Mouse (Mus musculus): ENCODE results near the gene 1110017D15Rik.

1110017D15Rik gene

GRCm38 (mm10) chr4:41513309-41513708, 3.8 kb downstream of the 1110017D15Rik start:
- no peak for DNase-seq (ENCODE audit: low spot score)

GRCm38 (mm10) chr4:41507998-41508397, 9.1 kb downstream of the 1110017D15Rik start:
- DNase-seq (ENCODE audit: low spot score), result no peak

DNA sequence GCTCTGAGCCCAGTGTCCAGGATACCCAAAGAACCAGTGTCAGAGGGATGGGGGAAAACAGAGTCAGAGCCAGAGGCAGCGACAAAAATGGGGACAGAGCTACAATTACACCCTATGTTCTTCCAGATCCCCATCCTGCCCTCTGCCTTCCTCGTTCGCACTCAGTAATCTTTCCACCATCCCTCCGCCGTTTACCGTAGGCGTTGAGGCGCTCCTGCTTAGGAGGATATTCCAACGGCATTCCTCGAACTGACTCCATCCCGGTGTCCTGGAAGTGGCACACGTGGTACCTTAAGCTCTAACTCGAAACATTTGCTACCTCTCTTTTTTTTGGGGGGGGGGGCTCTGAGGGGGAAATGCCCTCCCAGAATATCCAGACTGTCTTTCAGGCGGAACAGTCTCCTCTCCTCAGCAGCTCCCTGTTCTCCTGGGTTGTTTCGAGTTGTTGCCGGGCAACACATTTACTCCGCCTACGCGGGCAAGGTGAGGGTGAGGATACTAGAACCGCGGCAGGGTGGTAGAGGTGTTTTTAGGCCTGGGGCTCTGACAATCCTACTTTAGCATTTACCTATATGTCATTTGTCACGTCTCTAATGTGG, 9.7 kb downstream of the 1110017D15Rik start:
- peak; percentile 64 for DNase-seq (ENCODE audit: low spot score)

GRCm38 (mm10) chr4:41506906-41507305, 10.2 kb downstream of the 1110017D15Rik start:
- DNase-seq (ENCODE audit: low spot score), result peak; percentile 89

DNA sequence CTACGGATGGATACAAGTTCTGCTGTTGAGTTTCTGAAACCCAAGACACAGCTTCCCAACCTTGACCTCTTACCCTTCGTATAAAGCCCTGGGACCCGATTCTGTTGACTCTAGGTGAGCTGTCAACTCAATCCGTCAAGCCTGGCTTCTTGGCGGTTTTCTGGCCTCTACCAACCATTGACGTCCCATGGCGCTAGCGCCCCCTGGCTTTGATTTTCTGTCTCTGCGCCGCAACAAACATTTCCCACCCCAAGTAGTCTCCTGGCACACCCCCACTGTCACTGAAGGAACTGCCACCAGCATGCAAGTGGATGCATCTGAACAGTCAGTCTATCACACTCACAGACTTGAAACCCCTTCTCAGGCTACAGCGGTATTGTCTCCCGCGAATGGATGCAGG, 11.0 kb downstream of the 1110017D15Rik start:
- peak; percentile 67 for DNase-seq (ENCODE audit: low spot score)

DNA sequence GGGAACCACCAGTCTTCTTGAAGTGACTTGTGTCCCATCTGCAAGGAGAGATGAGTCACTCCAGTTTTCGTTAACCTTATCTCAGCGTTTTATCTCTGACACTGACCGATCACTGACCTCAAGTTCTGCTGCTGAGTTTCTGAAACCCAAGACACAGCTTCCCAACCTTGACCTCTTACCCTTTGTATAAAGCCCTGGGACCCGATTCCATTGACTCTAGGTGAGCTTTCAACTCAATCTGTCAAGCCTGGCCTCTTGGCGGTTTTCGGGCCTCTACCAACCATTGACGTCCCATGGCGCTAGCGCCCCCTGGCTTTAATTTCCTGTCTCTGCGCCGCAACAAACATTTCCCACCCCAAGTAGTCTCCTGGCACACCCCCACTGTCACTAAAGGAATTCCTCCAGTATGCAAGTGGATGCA, 12.0 kb downstream of the 1110017D15Rik start:
- no peak for DNase-seq (ENCODE audit: low spot score)

GRCm38 (mm10) chr4:41504325-41504724, 12.8 kb downstream of the 1110017D15Rik start:
- no peak for DNase-seq (ENCODE audit: low spot score)

DNA sequence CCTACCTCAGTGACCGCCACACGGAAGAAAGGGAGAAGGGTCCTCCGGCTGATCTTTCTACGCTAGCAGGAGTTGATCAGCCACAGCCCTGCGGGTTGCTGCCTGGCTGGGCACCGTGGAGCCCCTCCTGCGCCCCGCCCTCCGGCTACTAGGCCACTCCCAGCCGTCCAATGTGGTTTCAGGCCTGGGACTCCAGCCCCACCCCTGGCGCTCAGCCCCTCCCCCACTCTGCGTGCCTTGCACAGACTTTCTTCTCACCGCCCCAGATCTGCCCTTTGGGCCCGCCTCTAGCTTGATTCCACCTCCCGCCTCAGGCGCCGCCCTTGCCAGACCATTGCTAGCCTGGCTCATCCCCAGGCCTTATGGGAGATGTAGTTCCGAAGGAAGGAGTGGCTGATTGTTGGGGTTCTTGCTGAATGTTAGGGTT, 14.1 kb downstream of the 1110017D15Rik start, which contains the start of gene AI464131:
Gene AI464131 (minus strand): TSS at position 91 of the 427 bp plus-strand sequence.
- DNase-seq (ENCODE audit: low spot score), result peak; percentile 97

DNA sequence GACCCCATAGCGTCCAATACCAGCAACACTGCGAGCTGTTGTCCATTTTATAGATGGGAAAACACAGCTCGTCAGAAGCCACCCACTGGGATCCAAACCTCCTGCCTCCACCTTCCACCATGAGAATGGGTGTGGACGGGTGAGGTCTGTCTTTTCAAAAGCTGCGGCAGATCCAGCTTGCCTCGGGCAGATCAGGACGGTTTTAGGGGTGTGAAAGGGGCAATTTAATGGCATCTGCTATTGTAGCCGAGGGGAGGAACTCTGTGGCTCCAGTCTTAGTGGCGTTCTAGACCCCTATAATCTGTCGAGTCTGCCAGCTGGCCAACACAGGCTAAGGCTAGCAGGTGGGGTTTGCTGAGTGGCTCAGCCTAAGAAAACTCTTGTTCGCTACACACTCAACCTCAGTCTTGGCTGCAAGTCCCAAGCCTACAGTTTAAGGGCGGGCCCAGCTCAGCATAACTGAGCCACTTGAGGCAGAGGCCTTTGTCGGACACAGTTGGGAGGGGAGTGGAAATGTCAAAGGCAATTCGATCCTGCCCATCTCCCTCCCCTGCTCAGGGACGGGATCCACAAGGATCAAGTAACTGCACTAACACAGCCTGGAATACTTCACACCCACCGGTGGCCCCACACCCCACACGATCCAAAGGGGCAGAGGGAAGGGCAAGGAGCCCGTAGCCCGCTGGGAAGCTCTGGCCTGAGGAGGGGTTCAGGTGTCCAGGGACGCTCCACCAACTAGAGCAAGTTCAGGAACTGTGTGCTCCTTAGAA, 14.8 kb downstream of the 1110017D15Rik start:
- DNase-seq (ENCODE audit: low spot score), result peak; percentile 68

- no peak for DNase-seq (ENCODE audit: low spot score)
Observed at GRCm38 (mm10) chr4:41500787-41501186, 16.3 kb downstream of the 1110017D15Rik start.

DNA sequence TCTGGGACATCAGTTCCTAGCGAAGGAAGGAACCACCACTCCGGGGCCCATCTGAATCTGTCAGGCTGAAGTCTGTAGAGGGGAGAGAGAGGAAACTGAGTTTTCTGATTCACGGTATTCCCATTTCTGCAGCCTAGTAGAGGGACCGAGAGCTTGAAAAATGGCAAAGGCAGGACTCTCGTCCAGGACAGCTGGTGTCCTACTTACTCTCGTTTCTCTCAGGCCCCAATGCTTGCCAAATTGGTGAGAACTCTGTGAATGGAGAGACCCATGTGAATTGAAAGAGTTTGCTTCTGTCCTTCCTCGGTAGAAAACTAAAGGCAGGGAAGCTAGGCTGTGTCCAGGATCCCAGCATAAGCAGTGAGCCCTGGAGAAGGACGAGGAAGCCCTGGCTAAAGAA, 17.5 kb downstream of the 1110017D15Rik start:
- DNase-seq (ENCODE audit: low spot score), result no peak

- DNase-seq (ENCODE audit: low spot score), result peak; percentile 65
Observed at GRCm38 (mm10) chr4:41498921-41499391, 18.2 kb downstream of the 1110017D15Rik start.

DNA sequence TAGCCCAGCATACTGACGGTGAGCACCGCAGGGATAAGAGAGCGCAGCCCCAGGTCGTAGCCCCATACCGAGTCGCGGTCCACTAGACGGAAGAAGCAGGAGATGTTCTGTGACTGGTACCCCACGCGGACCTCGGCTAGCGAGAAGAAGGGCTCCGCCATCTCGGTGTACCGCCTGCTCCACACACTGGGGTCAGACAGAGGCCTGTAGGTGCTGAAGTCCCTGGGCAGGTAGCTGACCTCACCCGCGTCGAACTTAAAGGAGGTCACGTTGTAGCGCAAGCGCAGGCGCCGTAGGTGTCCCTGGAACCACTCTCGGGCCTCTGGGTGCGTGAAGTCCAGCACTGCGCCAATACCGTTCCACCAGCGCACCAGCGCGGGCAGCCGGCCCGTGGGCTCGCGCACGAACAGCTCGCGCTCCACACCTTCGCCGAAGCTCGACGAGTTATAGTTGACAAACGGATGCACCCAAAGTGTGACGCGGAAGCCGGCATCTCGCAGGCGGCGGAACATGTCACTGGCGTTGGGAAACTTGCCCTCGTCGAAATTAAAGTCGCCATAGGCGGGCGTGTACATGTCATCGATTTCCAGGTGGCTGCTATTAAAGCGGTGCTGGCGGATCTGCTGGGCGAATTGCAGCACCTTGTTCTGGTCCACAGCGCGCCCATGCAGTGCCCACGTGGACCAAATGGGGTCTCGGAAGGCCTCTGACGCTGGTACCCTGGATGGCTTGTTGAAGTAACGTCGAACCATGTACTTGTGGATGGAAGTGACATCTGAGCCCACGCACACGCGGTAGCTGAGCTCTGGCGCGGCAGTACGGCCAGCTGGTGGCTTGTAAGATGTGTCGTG, 18.9 kb downstream of the 1110017D15Rik start:
- peak; percentile 17 for DNase-seq (ENCODE audit: low spot score)

DNA sequence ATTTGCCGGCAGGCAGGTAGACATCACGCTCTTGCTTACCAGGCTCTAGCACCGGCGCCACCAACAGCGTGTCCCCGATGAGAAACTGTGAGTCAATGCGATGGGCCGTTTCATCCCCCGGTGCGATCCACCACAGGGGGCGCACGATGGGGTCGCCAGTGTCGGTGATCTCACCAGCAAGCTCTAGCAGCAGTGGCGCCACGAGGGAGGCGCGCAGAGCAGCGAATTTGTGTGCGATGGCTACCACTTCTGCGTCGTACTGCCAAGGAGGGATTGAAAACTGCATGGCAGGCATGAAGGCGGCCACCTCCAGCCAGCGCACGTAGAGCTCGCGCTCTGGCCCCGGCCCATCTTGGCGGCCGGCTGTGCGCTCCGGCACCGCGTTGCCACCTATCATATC, 19.6 kb downstream of the 1110017D15Rik start:
- DNase-seq (ENCODE audit: low spot score), result peak; percentile 83

- no peak for DNase-seq (ENCODE audit: low spot score)
Observed at GRCm38 (mm10) chr4:41497046-41497445, 20.1 kb downstream of the 1110017D15Rik start.

DNA sequence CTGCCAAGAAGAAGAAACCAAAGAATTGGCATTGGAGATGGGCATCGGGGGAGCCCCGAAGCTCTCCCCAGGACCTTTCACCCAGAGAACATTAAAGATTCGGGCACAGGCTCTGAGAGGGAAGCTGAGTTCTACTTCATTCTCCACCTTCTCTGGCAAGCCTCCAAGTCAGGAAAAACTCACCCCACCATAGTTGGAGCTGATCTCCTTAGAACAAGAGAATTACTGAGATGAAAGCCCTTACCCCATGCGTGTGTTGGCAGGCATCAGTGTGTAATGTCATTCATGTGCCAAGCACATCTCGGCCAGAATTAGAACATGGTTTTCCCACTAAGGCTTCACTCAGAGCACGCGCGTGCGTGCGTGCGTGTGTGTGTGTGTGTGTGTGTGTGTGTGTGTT, 21.3 kb downstream of the 1110017D15Rik start:
- DNase-seq (ENCODE audit: low spot score), result no peak

GRCm38 (mm10) chr4:41495076-41495475, 22.1 kb downstream of the 1110017D15Rik start:
- no peak for DNase-seq (ENCODE audit: low spot score)

GRCm38 (mm10) chr4:41494378-41494777, 22.8 kb downstream of the 1110017D15Rik start:
- DNase-seq (ENCODE audit: low spot score), result no peak

- DNase-seq (ENCODE audit: low spot score), result no peak
Observed at GRCm38 (mm10) chr4:41493464-41494116, 23.5 kb downstream of the 1110017D15Rik start.

- DNase-seq (ENCODE audit: low spot score), result no peak
Observed at GRCm38 (mm10) chr4:41492951-41493350, 24.2 kb downstream of the 1110017D15Rik start.

DNA sequence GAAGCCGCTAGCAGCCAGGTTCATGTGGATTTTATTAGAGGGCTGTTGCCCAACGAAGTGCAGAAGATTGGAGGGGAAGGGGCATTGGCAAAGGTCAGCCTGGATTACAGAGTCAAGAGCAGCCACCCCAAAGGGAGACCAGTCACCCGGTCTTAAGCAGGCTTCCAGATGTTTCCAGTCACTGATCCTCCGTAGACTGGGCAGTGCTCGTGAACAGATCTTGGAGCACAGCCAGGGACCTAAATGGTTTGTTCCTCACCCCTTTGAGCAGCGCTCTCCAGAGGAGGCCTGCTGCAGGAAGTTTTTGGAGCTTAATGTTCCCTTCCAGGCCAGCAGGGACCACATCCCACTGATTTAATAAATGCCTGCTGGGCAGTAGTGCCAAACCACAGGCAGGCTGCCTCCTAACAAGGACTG, 35.5 kb downstream of the 1110017D15Rik start:
- DNase-seq (ENCODE audit: low spot score), result peak; percentile 23

DNA sequence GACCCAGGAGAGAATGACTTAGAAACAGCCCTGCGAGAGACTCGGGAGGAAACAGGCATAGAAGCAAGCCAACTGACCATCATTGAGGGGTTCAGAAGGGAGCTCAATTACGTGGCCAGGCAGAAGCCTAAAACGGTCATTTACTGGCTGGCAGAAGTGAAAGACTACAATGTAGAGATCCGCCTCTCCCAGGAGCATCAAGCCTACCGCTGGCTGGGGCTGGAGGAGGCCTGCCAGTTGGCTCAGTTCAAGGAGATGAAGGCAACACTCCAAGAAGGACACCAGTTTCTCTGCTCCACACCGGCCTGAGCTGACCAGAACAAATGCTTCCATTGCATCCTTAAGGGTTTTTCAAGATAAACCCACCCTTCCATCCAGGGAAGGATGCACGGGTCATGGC, 36.9 kb downstream of the 1110017D15Rik start:
- no peak for DNase-seq (ENCODE audit: low spot score)
